In genomic region chr2:166021073-166021610, GRCm38 (mm10) we compare ENCODE assay signal across 8 mouse cellular contexts. TPM values are rescaled to one million over a fixed set of nuclear protein-coding genes. Genes with fewer than 3 reads are reported as not detected.
DNase-seq lines count a peak whose midpoint lies in the region; ATAC-seq and TF ChIP-seq lines count a peak whose summit lies in the region.

No protein-coding gene starts in this region.

- H3K4me1 ChIP-seq in spleen, adult 2 months (ENCODE audit: control insufficient read depth, insufficient read depth, insufficient read length), result peaks cover 36% of the 10 kb centered on the region
- H3K4me1 ChIP-seq in intestine, postnatal 0 days (replicated peaks; ENCODE audit: control insufficient read depth, insufficient read depth, low read length), result 0 out of 2 replicates have a peak, but pooled peaks cover 12% of the 10 kb centered on the region
- H3K4me1 ChIP-seq in midbrain, embryonic 16.5 days (ENCODE audit: control insufficient read depth, insufficient read depth, low read length), result peaks cover 30% of the 10 kb centered on the region

- 0 out of 2 replicates have a peak overlapping the region, but pooled peaks have one; percentile 30 for H3K27ac ChIP-seq in spleen, adult 2 months (ENCODE audit: insufficient read depth, low read length)
- H3K27ac ChIP-seq in intestine, postnatal 0 days (ENCODE audit: low read depth, low read length), result no peak overlapping the region
- peak overlapping the region; percentile 90 for H3K27ac ChIP-seq in midbrain, embryonic 16.5 days (ENCODE audit: low read length)

- DNase-seq in spleen, adult 2 months (ENCODE audit: low read depth in 1 of 2, low spot score in 2 of 2), result no peak
- DNase-seq in spleen, postnatal 4 days (ENCODE audit: low spot score in 2 of 2), result no peak
- DNase-seq in gastrocnemius, postnatal 10 days, result no peak
- no peak for DNase-seq in natural killer cell, adult 2 months (ENCODE audit: low spot score in 2 of 2)

- 40% methylated on average over 4 of the region's 4 CpGs for WGBS in spleen, adult 2 months
- WGBS in intestine, postnatal 0 days, result 10% methylated on average over 4 of the region's 4 CpGs
- 5% methylated on average over 4 of the region's 4 CpGs for WGBS in midbrain, embryonic 16.5 days

- no peak for TF ChIP-seq POLR2A in spleen, adult 2 months (IDR thresholded peaks at IDR 0.05; ENCODE audit: low read depth, low read length)

- H3K27me3 ChIP-seq in spleen, adult 2 months (ENCODE audit: control insufficient read depth, insufficient read depth, low read length), result no peaks in the 10 kb centered on the region
- no peaks in the 10 kb centered on the region for H3K27me3 ChIP-seq in intestine, postnatal 0 days (replicated peaks; ENCODE audit: control insufficient read depth, insufficient read depth, low read length)
- no peaks in the 10 kb centered on the region for H3K27me3 ChIP-seq in midbrain, embryonic 16.5 days (ENCODE audit: control insufficient read depth, insufficient read depth, low read depth, low read length)

- no peak overlapping the region for H3K9ac ChIP-seq in intestine, postnatal 0 days (ENCODE audit: low read depth, low read length)
- no peak overlapping the region for H3K9ac ChIP-seq in midbrain, embryonic 16.5 days (ENCODE audit: low read depth, low read length)

- TF ChIP-seq CTCF in spleen, adult 2 months (IDR thresholded peaks at IDR 0.05; ENCODE audit: extremely low read depth, insufficient read depth, insufficient read length, insufficient replicate concordance), result no peak
- no peak for TF ChIP-seq CTCF in intestine, postnatal 0 days (IDR thresholded peaks at IDR 0.05; ENCODE audit: low read depth)

- H3K36me3 ChIP-seq in spleen, adult 2 months (ENCODE audit: control insufficient read depth, insufficient read depth, low read length), result no peaks in the 10 kb centered on the region
- H3K36me3 ChIP-seq in intestine, postnatal 0 days (ENCODE audit: control insufficient read depth, insufficient read depth), result no peaks in the 10 kb centered on the region
- no peaks in the 10 kb centered on the region for H3K36me3 ChIP-seq in midbrain, embryonic 16.5 days (ENCODE audit: control insufficient read depth, insufficient read depth, low read length)

- H3K9me3 ChIP-seq in intestine, postnatal 0 days (ENCODE audit: control insufficient read depth), result no peaks in the 10 kb centered on the region
- no peaks in the 10 kb centered on the region for H3K9me3 ChIP-seq in midbrain, embryonic 16.5 days (replicated peaks; ENCODE audit: control insufficient read depth, low read length, poor library complexity, severe bottlenecking)

- H3K4me3 ChIP-seq in spleen, adult 2 months (ENCODE audit: extremely low read depth, insufficient read depth, insufficient read length), result no peak overlapping the region
- H3K4me3 ChIP-seq in intestine, postnatal 0 days (ENCODE audit: low read depth, low read length), result no peak overlapping the region
- no peak overlapping the region for H3K4me3 ChIP-seq in midbrain, embryonic 16.5 days (ENCODE audit: low read depth, low read length)

- H3K4me2 ChIP-seq in intestine, postnatal 0 days (replicated peaks; ENCODE audit: low read depth), result no peak overlapping the region
- H3K4me2 ChIP-seq in midbrain, embryonic 16.5 days (ENCODE audit: low read length), result 0 out of 2 replicates have a peak overlapping the region, but pooled peaks have one; percentile 3

- ATAC-seq in granulocyte monocyte progenitor cell, adult 5-6 weeks (replicated peaks; ENCODE audit: poor library complexity, severe bottlenecking), result peak; percentile 71
- peak; percentile 81 for ATAC-seq in intestine, postnatal 0 days
- ATAC-seq in midbrain, embryonic 16.5 days, result peak; percentile 73
- ATAC-seq in megakaryocyte-erythroid progenitor cell, adult 5-6 weeks (replicated peaks; ENCODE audit: low FRiP score, low TSS enrichment, poor library complexity, severe bottlenecking), result no peak

RNA-seq across cellular contexts. Expression of gene Ncoa3, which starts 28.7 kb away (rescaled TPM):
- 48.4 and 67.9 TPM in 2 replicates for polyA plus RNA-seq in spleen, adult 2 months (2012; rRNA removed)
- 17.4 and 19.9 TPM in 2 replicates for total RNA-seq in granulocyte monocyte progenitor cell, adult 5-6 weeks (2014; fragmentation: Nextera tagmentation)
- 16.1 and 20.8 TPM in 2 replicates for total RNA-seq in granulocyte monocyte progenitor cell, adult 5-6 weeks (2017)
- 4.7 and 5.7 TPM in 2 replicates for polyA plus RNA-seq in intestine, postnatal 0 days (2015; fragmentation: Nextera tagmentation; extraction: Ambion mirVana)
- 15.5 and 16.0 TPM in 2 replicates for polyA plus RNA-seq in midbrain, embryonic 16.5 days (2015; fragmentation: Nextera tagmentation; extraction: Ambion mirVana)
- 8.3 and 21.1 TPM in 2 replicates for total RNA-seq in megakaryocyte-erythroid progenitor cell, adult 5-6 weeks (2014; fragmentation: Nextera tagmentation)
- 8.8 and 15.9 TPM in 2 replicates for total RNA-seq in megakaryocyte-erythroid progenitor cell, adult 5-6 weeks (2017)
- total RNA-seq in gastrocnemius, postnatal 10 days (2021), result 10 to 100 TPM; 12.2 to 17.2 TPM
